Mouse (Mus musculus): Measurements from ENCODE around the gene Tcf7l1. TPM values are rescaled to one million over a fixed set of nuclear protein-coding genes. Genes with fewer than 3 reads are reported as not detected.

Gene Tcf7l1
- polyA plus RNA-seq, 1 experiment from 2014 or later: 38.2 TPM

- 69% methylated on average over 9 of the region's 9 CpGs for WGBS
- Histone ChIP-seq H3K4me3 (replicated peaks) (no peak overlapping the region), H3K9me3 (replicated peaks) (no peaks in the 10 kb centered on the region), H3K27me3 (no peaks in the 10 kb centered on the region), H3K4me2 (no peak overlapping the region), H3K4me1 (peaks cover 72% of the 10 kb centered on the region), H3K9ac (no peak overlapping the region), H3K36me3 (no peaks in the 10 kb centered on the region), H3K27ac (peak overlapping the region; percentile 81)
- no peak for ATAC-seq (replicated peaks; ENCODE audit: low FRiP score)
Measured at GRCm38 (mm10) chr6:72691549-72691948, 97.5 kb downstream of the Tcf7l1 start.

- peak overlapping the region; percentile 81 for H3K27ac ChIP-seq
- peaks cover 71% of the 10 kb centered on the region for H3K4me1 ChIP-seq
Measured at GRCm38 (mm10) chr6:72690595-72690994, 98.5 kb downstream of the Tcf7l1 start.

GRCm38 (mm10) chr6:72690001-72690400 is 99.1 kb downstream of the Tcf7l1 start:
- Histone ChIP-seq H3K4me1 (peaks cover 71% of the 10 kb centered on the region), H3K27ac (peak overlapping the region; percentile 81), H3K9me3 (replicated peaks) (no peaks in the 10 kb centered on the region), H3K36me3 (no peaks in the 10 kb centered on the region), H3K27me3 (no peaks in the 10 kb centered on the region), H3K4me3 (replicated peaks) (no peak overlapping the region), H3K9ac (no peak overlapping the region), H3K4me2 (no peak overlapping the region)
- peak; percentile 58; the same call in 1 of the 2 replicates for ATAC-seq (replicated peaks; ENCODE audit: low FRiP score)
- WGBS: 38% methylated on average over 8 of the region's 8 CpGs

More at GRCm38 (mm10) chr6:72690595-72690994, 98.5 kb downstream of the Tcf7l1 start:
- Histone ChIP-seq H3K4me3 (replicated peaks) (no peak overlapping the region), H3K4me2 (peak overlapping the region; percentile 28; the same call in 1 of the 2 replicates), H3K9ac (no peak overlapping the region), H3K9me3 (replicated peaks) (no peaks in the 10 kb centered on the region), H3K36me3 (no peaks in the 10 kb centered on the region), H3K27me3 (no peaks in the 10 kb centered on the region)
- no peak for ATAC-seq (replicated peaks; ENCODE audit: low FRiP score)
- 53% methylated on average over 10 of the region's 10 CpGs for WGBS

- ATAC-seq (replicated peaks; ENCODE audit: low FRiP score): no peak
Measured at GRCm38 (mm10) chr6:72689046-72689445, 100.0 kb downstream of the Tcf7l1 start.

GRCm38 (mm10) chr6:72685165-72685564 is 103.9 kb downstream of the Tcf7l1 start:
- Histone ChIP-seq H3K4me1 (peaks cover 67% of the 10 kb centered on the region), H3K9ac (no peak overlapping the region), H3K27me3 (no peaks in the 10 kb centered on the region), H3K36me3 (no peaks in the 10 kb centered on the region), H3K4me3 (replicated peaks) (no peak overlapping the region), H3K4me2 (no peak overlapping the region), H3K9me3 (replicated peaks) (no peaks in the 10 kb centered on the region), H3K27ac (peak overlapping the region; percentile 75)
- 49% methylated on average over 9 of the region's 9 CpGs for WGBS
- ATAC-seq (replicated peaks; ENCODE audit: low FRiP score): no peak

More at GRCm38 (mm10) chr6:72689046-72689445, 100.0 kb downstream of the Tcf7l1 start:
- Histone ChIP-seq H3K4me2 (no peak overlapping the region), H3K4me3 (replicated peaks) (no peak overlapping the region), H3K4me1 (peaks cover 71% of the 10 kb centered on the region), H3K9me3 (replicated peaks) (no peaks in the 10 kb centered on the region), H3K9ac (no peak overlapping the region), H3K27me3 (no peaks in the 10 kb centered on the region), H3K36me3 (no peaks in the 10 kb centered on the region), H3K27ac (no peak overlapping the region)
- WGBS: 80% methylated on average over 5 of the region's 5 CpGs

GRCm38 (mm10) chr6:72684260-72684805 is 104.7 kb downstream of the Tcf7l1 start:
- H3K27me3 ChIP-seq: no peaks in the 10 kb centered on the region
- no peak overlapping the region for H3K9ac ChIP-seq
- no peaks in the 10 kb centered on the region for H3K9me3 ChIP-seq (replicated peaks)
- no peaks in the 10 kb centered on the region for H3K36me3 ChIP-seq
- H3K4me3 ChIP-seq (replicated peaks): no peak overlapping the region
- no peak overlapping the region for H3K27ac ChIP-seq
- 54% methylated on average over 4 of the region's 4 CpGs for WGBS
- H3K4me1 ChIP-seq: peaks cover 66% of the 10 kb centered on the region
- no peak for ATAC-seq (replicated peaks; ENCODE audit: low FRiP score)
- no peak overlapping the region for H3K4me2 ChIP-seq

GRCm38 (mm10) chr6:72682238-72682637 is 106.8 kb downstream of the Tcf7l1 start:
- peak overlapping the region; percentile 67 for H3K27ac ChIP-seq
- 5% methylated on average over 4 of the region's 4 CpGs for WGBS
- H3K4me3 ChIP-seq (replicated peaks): no peak overlapping the region
- H3K36me3 ChIP-seq: no peaks in the 10 kb centered on the region
- H3K27me3 ChIP-seq: no peaks in the 10 kb centered on the region
- no peak for ATAC-seq (replicated peaks; ENCODE audit: low FRiP score)
- peaks cover 85% of the 10 kb centered on the region for H3K4me1 ChIP-seq
- no peak overlapping the region for H3K9ac ChIP-seq
- no peaks in the 10 kb centered on the region for H3K9me3 ChIP-seq (replicated peaks)
- H3K4me2 ChIP-seq: no peak overlapping the region

GRCm38 (mm10) chr6:72680936-72681335 is 108.1 kb downstream of the Tcf7l1 start:
- H3K4me2 ChIP-seq: no peak overlapping the region
- H3K4me1 ChIP-seq: peaks cover 91% of the 10 kb centered on the region
- WGBS: 45% methylated on average over 9 of the region's 9 CpGs
- no peak overlapping the region for H3K9ac ChIP-seq
- no peaks in the 10 kb centered on the region for H3K9me3 ChIP-seq (replicated peaks)
- peak overlapping the region; percentile 67 for H3K27ac ChIP-seq
- H3K4me3 ChIP-seq (replicated peaks): no peak overlapping the region
- no peaks in the 10 kb centered on the region for H3K36me3 ChIP-seq
- no peak for ATAC-seq (replicated peaks; ENCODE audit: low FRiP score)
- H3K27me3 ChIP-seq: no peaks in the 10 kb centered on the region

GRCm38 (mm10) chr6:72678631-72679030 is 110.4 kb downstream of the Tcf7l1 start:
- 0 out of 2 replicates have a peak, but pooled peaks have one; percentile 24 for ATAC-seq (replicated peaks; ENCODE audit: low FRiP score)
- Histone ChIP-seq H3K4me3 (replicated peaks) (no peak overlapping the region), H3K9ac (no peak overlapping the region), H3K27me3 (no peaks in the 10 kb centered on the region), H3K4me2 (peak overlapping the region; percentile 22; the same call in 1 of the 2 replicates), H3K4me1 (peaks cover 84% of the 10 kb centered on the region), H3K36me3 (no peaks in the 10 kb centered on the region), H3K9me3 (replicated peaks) (no peaks in the 10 kb centered on the region), H3K27ac (peak overlapping the region; percentile 96)
- 19% methylated on average over 9 of the region's 9 CpGs for WGBS

- Histone ChIP-seq H3K9me3 (replicated peaks) (no peaks in the 10 kb centered on the region), H3K4me1 (peaks cover 86% of the 10 kb centered on the region), H3K36me3 (no peaks in the 10 kb centered on the region), H3K9ac (peak overlapping the region; percentile 14; the same call in 1 of the 2 replicates), H3K4me2 (peak overlapping the region; percentile 55), H3K27me3 (no peaks in the 10 kb centered on the region), H3K4me3 (replicated peaks) (peak overlapping the region; percentile 34), H3K27ac (peak overlapping the region; percentile 96)
- peak; percentile 59 for ATAC-seq (replicated peaks; ENCODE audit: low FRiP score)
- 19% methylated on average over 11 of the region's 11 CpGs for WGBS
Measured at GRCm38 (mm10) chr6:72677510-72678220, 111.4 kb downstream of the Tcf7l1 start.

- Histone ChIP-seq H3K27ac (peak overlapping the region; percentile 96), H3K4me3 (replicated peaks) (peak overlapping the region; percentile 34), H3K27me3 (no peaks in the 10 kb centered on the region), H3K4me1 (peaks cover 86% of the 10 kb centered on the region), H3K36me3 (no peaks in the 10 kb centered on the region), H3K9me3 (replicated peaks) (no peaks in the 10 kb centered on the region), H3K9ac (peak overlapping the region; percentile 14; the same call in 1 of the 2 replicates), H3K4me2 (peak overlapping the region; percentile 55)
- peak; percentile 55 for ATAC-seq (replicated peaks; ENCODE audit: low FRiP score)
- 7% methylated on average over 10 of the region's 10 CpGs for WGBS
Measured at GRCm38 (mm10) chr6:72677079-72677478, 112.0 kb downstream of the Tcf7l1 start.

GRCm38 (mm10) chr6:72676376-72676775 is 112.7 kb downstream of the Tcf7l1 start:
- Histone ChIP-seq H3K9ac (no peak overlapping the region), H3K4me3 (replicated peaks) (no peak overlapping the region), H3K36me3 (no peaks in the 10 kb centered on the region), H3K4me1 (peaks cover 80% of the 10 kb centered on the region), H3K27me3 (no peaks in the 10 kb centered on the region), H3K9me3 (replicated peaks) (no peaks in the 10 kb centered on the region), H3K4me2 (peak overlapping the region; percentile 55), H3K27ac (peak overlapping the region; percentile 96)
- 48% methylated on average over 2 of the region's 2 CpGs for WGBS
- 0 out of 2 replicates have a peak, but pooled peaks have one; percentile 11 for ATAC-seq (replicated peaks; ENCODE audit: low FRiP score)

Data from kidney, embryonic 15.5 days (tissue).